Mouse (Mus musculus) regulatory T cell (primary cell): ENCODE data around the gene Zfp592.

ENCODE experiments used
- in situ Hi-C: fragments of 300-600 bp; cut with MboI, MseI; formaldehyde crosslinking; loops from one replicate; pipeline ENCODE4 v1.15.1; 2025; ENCODE audit warnings: high pct_unique_total_duplicates

Gene Zfp592

GRCm38 (mm10) chr7:80993834-80994662, 567 bp downstream of the Zfp592 start:
- in situ Hi-C loops, result no loop called here

- in situ Hi-C loops, result no loop called here
Observed at GRCm38 (mm10) chr7:80994663-80995005, 1.2 kb downstream of the Zfp592 start.

GRCm38 (mm10) chr7:80995266-80996146, 2.0 kb downstream of the Zfp592 start:
- in situ Hi-C loops, result no loop called here

- in situ Hi-C loops, result no loop called here
Observed at GRCm38 (mm10) chr7:80997776-80998175, 4.3 kb downstream of the Zfp592 start.

GRCm38 (mm10) chr7:80999536-80999935, 6.1 kb downstream of the Zfp592 start:
- in situ Hi-C loops, result no loop called here

- in situ Hi-C loops, result no loop called here
Observed at GRCm38 (mm10) chr7:81001844-81002243, 8.4 kb downstream of the Zfp592 start.

- in situ Hi-C loops, result no loop called here
Observed at GRCm38 (mm10) chr7:81004556-81005079, 11.1 kb downstream of the Zfp592 start.

- in situ Hi-C loops, result no loop called here
Observed at GRCm38 (mm10) chr7:81005969-81006368, 12.5 kb downstream of the Zfp592 start.

- in situ Hi-C loops, result no loop called here
Observed at GRCm38 (mm10) chr7:81008285-81008684, 14.8 kb downstream of the Zfp592 start.

GRCm38 (mm10) chr7:81011576-81011975, 18.1 kb downstream of the Zfp592 start:
- in situ Hi-C loops, result no loop called here

GRCm38 (mm10) chr7:81020307-81020706, 26.8 kb downstream of the Zfp592 start:
- in situ Hi-C loops, result loop anchor here (5.0 kb wide), 1 partner anchor 38 kb away; no protein-coding TSS in a partner anchor

GRCm38 (mm10) chr7:81022731-81023130, 29.2 kb downstream of the Zfp592 start:
- in situ Hi-C loops, result loop anchor here (5.0 kb wide), 1 partner anchor 40 kb away; no protein-coding TSS in a partner anchor

- in situ Hi-C loops, result loop anchor here (5.0 kb wide), 1 partner anchor 42 kb away; no protein-coding TSS in a partner anchor
Observed at GRCm38 (mm10) chr7:81024118-81024517, 30.6 kb downstream of the Zfp592 start.

- in situ Hi-C loops, result loop anchor here (5.0 kb wide), 1 partner anchor 42 kb away; no protein-coding TSS in a partner anchor
Observed at GRCm38 (mm10) chr7:81024651-81025050, 31.2 kb downstream of the Zfp592 start.

GRCm38 (mm10) chr7:81025751-81026150, 32.3 kb downstream of the Zfp592 start:
- in situ Hi-C loops, result no loop called here

GRCm38 (mm10) chr7:81039711-81040110, 46.2 kb downstream of the Zfp592 start:
- in situ Hi-C loops, result no loop called here

- in situ Hi-C loops, result no loop called here
Observed at GRCm38 (mm10) chr7:81043023-81043620, 49.6 kb downstream of the Zfp592 start.

- in situ Hi-C loops, result no loop called here
Observed at GRCm38 (mm10) chr7:81047847-81048246, 54.4 kb downstream of the Zfp592 start.

GRCm38 (mm10) chr7:81048513-81048912, 55.0 kb downstream of the Zfp592 start:
- in situ Hi-C loops, result no loop called here

GRCm38 (mm10) chr7:81049966-81050365, 56.5 kb downstream of the Zfp592 start:
- in situ Hi-C loops, result loop anchor here (10.0 kb wide), 1 partner anchor 165 kb away; no protein-coding TSS in a partner anchor

- in situ Hi-C loops, result loop anchor here (10.0 kb wide), 1 partner anchor 171 kb away; no protein-coding TSS in a partner anchor
Observed at GRCm38 (mm10) chr7:81055709-81056370, 62.4 kb downstream of the Zfp592 start.
